Mouse (Mus musculus) thymus, postnatal 0 days (tissue): ENCODE measurements around the gene Dpm2. TPM values are rescaled to one million over a fixed set of nuclear protein-coding genes. Genes with fewer than 3 reads are reported as not detected.
A peak's percentile ranks its signal among the peaks of the same experiment; 100 is the strongest.

Source experiments
- DNase-seq: peaks from one replicate; pipeline ENCODE4 v3.0.0-alpha.2; 2015; ENCODE audit warnings: low spot score
- polyA plus RNA-seq: library from polyadenylated mRNA; unstranded; fragments of >200 nt; fragmentation: Nextera tagmentation; extraction: Ambion mirVana; gene quantifications from 2 replicates; pipeline ENCODE4 v1.2.1, GENCODE M21; 2015

Gene Dpm2
- 126 and 129 TPM in 2 replicates for polyA plus RNA-seq

GRCm38 (mm10) chr2:32570698-32571494 is at the start of gene Dpm2:
Dpm2 (plus strand) TSS chr2:32570858.
- peak; percentile 92 for DNase-seq

GRCm38 (mm10) chr2:32524536-32525031 is 46.1 kb upstream of the Dpm2 start:
- no peak for DNase-seq

GRCm38 (mm10) chr2:32525816-32526215 is 44.8 kb upstream of the Dpm2 start:
- DNase-seq = no peak

- DNase-seq = no peak
These were observed 43.1 kb upstream of the Dpm2 start for GRCm38 (mm10) chr2:32527468-32527966.

- no peak for DNase-seq
These were observed 42.3 kb upstream of the Dpm2 start for GRCm38 (mm10) chr2:32528326-32528725.

GRCm38 (mm10) chr2:32530479-32530878 is 40.2 kb upstream of the Dpm2 start:
- no peak for DNase-seq

- no peak for DNase-seq
These were observed 37.5 kb upstream of the Dpm2 start for GRCm38 (mm10) chr2:32533163-32533562.

GRCm38 (mm10) chr2:32534061-32534732 is 36.5 kb upstream of the Dpm2 start:
- DNase-seq = peak; percentile 54

- DNase-seq = peak; percentile 98
These were observed 35.8 kb upstream of the Dpm2 start, which contains the start of gene Fam102a for GRCm38 (mm10) chr2:32534733-32535471. Fam102a (plus strand) TSS chr2:32535332.

- DNase-seq = no peak
These were observed 35.1 kb upstream of the Dpm2 start for GRCm38 (mm10) chr2:32535501-32535991.

GRCm38 (mm10) chr2:32536086-32536633 is 34.5 kb upstream of the Dpm2 start:
- no peak for DNase-seq

- no peak for DNase-seq
These were observed 33.9 kb upstream of the Dpm2 start for GRCm38 (mm10) chr2:32536634-32537359.

GRCm38 (mm10) chr2:32537360-32537905 is 33.2 kb upstream of the Dpm2 start:
- DNase-seq = no peak

- no peak for DNase-seq
These were observed 32.7 kb upstream of the Dpm2 start for GRCm38 (mm10) chr2:32537941-32538340.

GRCm38 (mm10) chr2:32538461-32538860 is 32.2 kb upstream of the Dpm2 start:
- DNase-seq = no peak

- no peak for DNase-seq
These were observed 31.1 kb upstream of the Dpm2 start for GRCm38 (mm10) chr2:32539452-32539981.

GRCm38 (mm10) chr2:32541333-32541908 is 29.2 kb upstream of the Dpm2 start:
- no peak for DNase-seq

- peak; percentile 94 for DNase-seq
These were observed 28.6 kb upstream of the Dpm2 start for GRCm38 (mm10) chr2:32541986-32542573.

- DNase-seq = no peak
These were observed 27.6 kb upstream of the Dpm2 start for GRCm38 (mm10) chr2:32543031-32543449.
